Mouse (Mus musculus): ENCODE measurements around the gene Lrriq4. TPM values are rescaled to one million over a fixed set of nuclear protein-coding genes. Genes with fewer than 3 reads are reported as not detected.

Gene Lrriq4
- polyA plus RNA-seq (2014; fragmentation: Illumina TruSeq; extraction: RNeasy Lipid Tissue Mini Kit (QIAGEN cat#74804); ENCODE audit: low read depth, low replicate concordance) = 2.0 TPM

GRCm38 (mm10) chr3:30644207-30644606 is at the start of gene Lrriq4:
Gene Lrriq4, plus strand, starts transcription at chr3:30644507.

GRCm38 (mm10) chr3:30599711-30600545 is 44.4 kb upstream of the Lrriq4 start, which contains the start of gene Actrt3:
Gene Actrt3, minus strand, starts transcription at chr3:30599939.

GRCm38 (mm10) chr3:30602065-30602739 is 42.1 kb upstream of the Lrriq4 start, which contains the start of gene Mynn:
Gene Mynn, plus strand, starts transcription at chr3:30602065.

GRCm38 (mm10) chr3:30647440-30648090 is 3.3 kb downstream of the Lrriq4 start, which contains the start of gene Lrrc34:
Gene Lrrc34, minus strand, starts transcription at chr3:30647869.

GRCm38 (mm10) chr3:30699711-30700505 is 55.6 kb downstream of the Lrriq4 start, which contains the start of gene Lrrc31:
Gene Lrrc31, minus strand, starts transcription at chr3:30699843.

Other genes starting within 250 kb of the Lrriq4 start
- 3.5 TPM for gene Mecom, start 96.5 kb upstream of the Lrriq4 start, polyA plus RNA-seq (2014; fragmentation: Illumina TruSeq; extraction: RNeasy Lipid Tissue Mini Kit (QIAGEN cat#74804); ENCODE audit: low read depth, low replicate concordance)
- gene Actrt3, start 44.6 kb upstream of the Lrriq4 start, polyA plus RNA-seq (2014; fragmentation: Illumina TruSeq; extraction: RNeasy Lipid Tissue Mini Kit (QIAGEN cat#74804); ENCODE audit: low read depth, low replicate concordance) = 0.61 TPM
- gene Mynn, start 42.4 kb upstream of the Lrriq4 start, polyA plus RNA-seq (2014; fragmentation: Illumina TruSeq; extraction: RNeasy Lipid Tissue Mini Kit (QIAGEN cat#74804); ENCODE audit: low read depth, low replicate concordance) = 26.5 TPM
- gene Lrrc34, start 3.4 kb downstream of the Lrriq4 start, polyA plus RNA-seq (2014; fragmentation: Illumina TruSeq; extraction: RNeasy Lipid Tissue Mini Kit (QIAGEN cat#74804); ENCODE audit: low read depth, low replicate concordance) = 6.3 TPM
- gene Lrrc31, start 55.3 kb downstream of the Lrriq4 start, polyA plus RNA-seq (2014; fragmentation: Illumina TruSeq; extraction: RNeasy Lipid Tissue Mini Kit (QIAGEN cat#74804); ENCODE audit: low read depth, low replicate concordance) = not detected
- gene Samd7, start 101.8 kb downstream of the Lrriq4 start, polyA plus RNA-seq (2014; fragmentation: Illumina TruSeq; extraction: RNeasy Lipid Tissue Mini Kit (QIAGEN cat#74804); ENCODE audit: low read depth, low replicate concordance) = 0.12 TPM
- gene Sec62, start 148.4 kb downstream of the Lrriq4 start, polyA plus RNA-seq (2014; fragmentation: Illumina TruSeq; extraction: RNeasy Lipid Tissue Mini Kit (QIAGEN cat#74804); ENCODE audit: low read depth, low replicate concordance) = 75.7 TPM
- gene Gpr160, start 211.4 kb downstream of the Lrriq4 start, polyA plus RNA-seq (2014; fragmentation: Illumina TruSeq; extraction: RNeasy Lipid Tissue Mini Kit (QIAGEN cat#74804); ENCODE audit: low read depth, low replicate concordance) = 14.0 TPM